Mouse (Mus musculus) 3134 (cell line): ENCODE data around the gene Spaar.

ENCODE experiments used
- DNase-seq: peaks from one replicate; pipeline ENCODE4 v3.0.0-alpha.2; 2011; ENCODE audit warnings: low spot score; ENCODE audit not compliant: insufficient read length; ENCODE audit errors: extremely low read depth

Spaar gene

DNA sequence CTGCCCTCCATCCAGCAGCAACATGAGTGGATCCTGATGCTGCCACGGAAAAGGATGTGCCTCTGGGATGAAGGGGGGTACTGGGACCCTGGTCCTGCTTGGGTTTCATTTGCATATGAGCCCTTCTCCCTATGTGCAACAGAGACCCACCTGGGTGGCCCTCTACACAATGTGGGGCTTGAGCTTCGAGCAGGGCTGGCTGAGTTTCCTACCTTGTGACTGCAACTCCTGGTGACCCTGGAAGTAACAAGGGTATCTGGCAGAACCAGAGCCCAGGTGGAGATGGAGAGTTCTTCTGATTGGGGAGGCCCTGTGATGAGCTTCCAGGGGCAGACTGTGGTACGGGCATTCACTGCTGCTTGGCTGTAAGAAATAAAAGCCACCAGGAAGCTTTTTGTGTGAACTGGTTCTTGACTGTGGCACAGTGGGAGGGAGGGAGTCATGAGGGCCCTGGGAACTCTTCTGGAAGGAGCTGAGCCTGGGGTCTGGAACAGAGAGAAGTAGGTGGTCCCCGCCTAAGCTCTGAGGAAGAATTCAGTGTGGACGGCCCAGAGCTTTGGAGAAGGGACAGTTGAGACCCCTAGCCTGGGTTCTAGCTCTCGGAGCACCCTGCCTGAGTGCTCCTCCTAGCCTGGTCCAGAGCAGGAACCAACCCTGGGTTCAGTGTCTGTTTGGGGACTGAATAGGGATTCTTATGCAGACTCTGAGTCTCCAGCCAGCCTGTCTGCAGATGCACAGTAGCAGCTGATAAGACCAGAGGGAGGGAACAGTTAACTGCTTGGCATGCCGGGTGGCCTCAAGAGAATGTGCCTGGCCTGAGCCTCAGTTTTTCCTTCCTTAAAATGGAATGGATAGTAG, 1.9 kb upstream of the Spaar start:
- DNase-seq, result no peak

DNA sequence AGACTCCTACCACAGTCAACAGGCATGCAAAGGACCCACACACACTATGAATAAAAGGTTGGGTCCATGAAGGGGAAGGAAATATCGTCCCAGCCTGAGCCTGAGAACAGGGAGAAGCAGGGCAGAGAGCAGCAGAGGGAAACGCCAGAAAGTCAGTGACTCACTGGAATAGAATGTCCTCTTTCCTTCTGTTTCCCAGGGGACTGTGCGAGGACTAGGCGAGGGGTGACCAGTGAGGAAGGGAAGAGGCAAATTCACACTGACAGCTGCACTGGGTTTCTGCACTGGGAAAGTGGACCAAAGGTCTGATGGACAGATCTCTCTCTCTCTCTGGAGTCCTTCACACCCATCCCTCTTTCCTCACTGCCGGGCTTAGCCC, 1.3 kb upstream of the Spaar start:
- peak; percentile 79 for DNase-seq

DNA sequence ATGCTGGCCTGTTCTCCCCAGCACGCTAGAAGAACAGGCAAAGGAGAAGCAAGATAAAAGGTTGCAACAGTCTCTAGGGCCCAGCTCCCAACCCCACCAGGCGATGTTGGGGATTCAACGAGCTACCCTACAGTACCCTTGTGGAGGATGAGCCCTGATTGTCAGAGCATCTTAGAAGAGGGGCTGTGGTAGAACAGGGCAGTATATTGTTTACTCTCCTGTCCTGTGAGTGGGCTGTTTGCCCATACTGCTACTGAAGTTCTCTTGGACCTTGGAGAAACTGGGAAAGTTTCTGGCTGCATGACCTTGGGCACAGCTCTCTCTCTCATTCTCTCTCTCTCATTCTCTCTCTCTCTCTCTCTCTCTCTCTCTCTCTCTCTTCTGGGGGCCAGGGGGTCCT, 708 bp upstream of the Spaar start:
- no peak for DNase-seq

DNA sequence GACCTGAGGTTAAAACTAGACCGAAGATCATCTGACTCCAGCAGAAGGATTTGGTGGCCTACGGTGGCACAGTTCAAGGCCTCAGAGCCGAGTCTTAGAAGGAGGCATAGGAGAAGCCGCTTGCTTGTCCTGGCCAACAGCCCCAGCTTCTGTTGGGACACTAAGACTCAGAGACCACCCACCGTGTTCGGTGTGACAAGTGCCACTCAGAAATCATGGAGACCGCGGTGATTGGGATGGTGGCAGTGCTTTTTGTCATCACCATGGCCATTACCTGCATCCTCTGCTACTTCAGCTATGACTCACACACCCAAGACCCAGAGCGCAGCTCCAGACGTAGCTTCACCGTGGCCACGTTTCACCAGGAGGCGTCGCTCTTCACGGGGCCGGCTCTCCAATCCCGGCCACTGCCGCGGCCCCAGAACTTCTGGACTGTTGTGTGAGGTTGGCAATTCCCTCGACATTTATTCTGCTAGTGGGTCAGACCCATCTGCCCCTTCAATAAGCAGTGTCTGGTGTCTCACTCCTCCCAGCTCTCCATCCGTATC, 990 bp downstream of the Spaar start:
- no peak for DNase-seq

DNA sequence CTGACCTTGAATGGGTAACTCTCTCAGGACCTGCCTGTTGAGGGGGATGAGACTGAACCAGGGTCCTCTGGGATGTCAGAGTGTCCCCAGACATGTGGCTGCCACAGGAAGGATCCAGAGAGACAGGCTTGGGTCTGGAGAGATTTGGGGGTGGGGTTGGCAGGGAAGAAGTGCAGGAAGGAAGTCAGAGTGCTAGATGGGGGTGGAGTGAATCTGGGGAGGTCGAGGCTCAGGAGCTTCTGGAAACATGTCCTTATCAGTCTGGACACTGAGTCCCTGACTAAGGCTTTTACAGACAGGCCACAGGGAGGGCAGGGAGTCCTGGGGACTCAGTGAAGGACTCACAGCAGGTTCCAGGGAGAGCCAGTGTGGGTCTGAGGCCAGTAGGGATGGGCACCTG, 2.3 kb downstream of the Spaar start:
- DNase-seq, result no peak

DNA sequence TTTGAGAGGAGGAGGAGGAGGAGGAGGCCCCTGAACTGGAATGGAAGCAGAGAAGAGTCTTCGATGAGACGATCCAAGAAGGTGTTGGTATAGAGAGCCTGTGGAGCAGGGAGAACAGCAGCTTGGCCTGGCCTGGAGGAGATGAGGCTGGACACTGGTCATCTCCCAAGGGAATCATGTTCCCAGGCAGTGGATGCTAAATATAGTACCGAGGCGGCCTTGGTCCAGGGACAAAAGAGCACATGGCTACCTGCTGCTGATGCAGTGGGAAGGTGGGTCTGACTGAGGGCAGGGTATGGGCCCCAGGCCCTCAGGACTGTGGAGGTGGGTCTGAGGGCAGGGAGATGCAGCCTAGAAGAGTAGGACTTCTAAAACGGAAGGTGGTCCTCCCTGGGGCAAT, 3.4 kb downstream of the Spaar start:
- no peak for DNase-seq

DNA sequence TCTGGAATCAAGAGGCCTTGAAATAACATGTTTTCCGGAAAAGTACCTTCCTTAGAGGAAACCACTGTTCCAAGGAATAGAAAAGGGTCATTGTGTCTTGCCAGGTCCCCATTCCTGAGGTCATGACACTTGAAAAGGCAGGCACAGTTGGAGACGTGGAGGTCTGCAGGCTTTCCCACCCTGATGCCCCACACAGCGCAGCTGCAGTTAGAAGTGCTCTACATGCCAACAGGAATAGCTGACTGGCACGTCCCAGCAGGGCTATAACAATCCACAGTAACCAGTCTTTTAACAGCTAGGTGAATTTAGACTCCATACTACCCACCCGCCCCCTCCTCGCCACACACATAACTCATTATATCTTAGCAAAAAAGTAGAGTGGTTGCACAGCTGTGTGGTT, 7.3 kb downstream of the Spaar start:
- no peak for DNase-seq

DNA sequence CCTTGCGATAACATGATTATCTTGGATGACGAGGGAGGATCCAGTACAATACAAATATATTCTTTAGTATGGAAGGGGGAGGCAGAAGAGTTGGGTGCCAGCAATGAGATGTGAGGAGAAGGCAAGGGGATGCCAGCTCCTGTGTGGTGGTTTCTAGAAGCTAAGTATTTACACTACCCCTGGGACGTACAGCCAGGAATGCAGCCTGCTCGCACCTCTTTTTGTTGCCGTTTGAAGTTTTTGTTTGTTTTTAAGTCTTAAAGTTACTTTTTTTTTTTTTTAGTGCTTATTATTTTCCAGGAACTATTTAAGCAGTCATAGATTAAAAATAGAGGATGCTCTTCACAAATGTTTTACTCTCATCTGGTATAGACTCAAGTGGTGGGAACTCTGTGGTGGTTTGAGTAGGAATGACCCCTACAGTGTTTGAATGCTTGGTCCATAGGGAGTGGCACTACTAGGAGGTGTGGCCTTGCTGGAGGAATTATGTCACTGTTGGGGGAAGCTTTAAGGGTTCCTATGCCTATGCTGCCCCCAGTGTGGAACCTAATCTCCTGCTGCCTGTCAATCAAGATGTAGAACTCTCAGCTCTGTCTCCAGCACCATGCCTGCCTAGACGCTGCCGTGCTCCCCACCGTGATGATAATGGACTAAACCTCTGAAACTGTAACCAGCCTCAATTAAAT, 9.3 kb downstream of the Spaar start:
- DNase-seq, result no peak

DNA sequence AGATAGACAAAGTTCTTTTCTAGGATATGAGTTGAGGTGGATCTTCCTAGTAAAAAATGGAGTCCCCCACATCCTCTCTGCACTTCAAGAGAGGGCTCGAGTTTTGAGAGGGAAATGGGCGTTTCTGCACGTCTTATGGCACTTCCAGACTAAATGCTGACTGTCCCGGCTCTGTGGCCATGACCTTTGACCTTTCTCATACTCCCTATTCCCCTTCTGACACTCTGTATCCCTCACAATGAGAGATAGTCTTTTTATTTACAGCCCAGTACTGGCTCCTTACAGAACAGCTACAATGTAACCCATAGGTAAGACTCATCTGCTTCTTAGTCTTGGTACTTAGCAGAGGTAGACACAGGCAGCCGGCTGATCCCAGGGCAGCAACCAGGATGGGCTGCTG, 11.7 kb downstream of the Spaar start:
- DNase-seq, result no peak

DNA sequence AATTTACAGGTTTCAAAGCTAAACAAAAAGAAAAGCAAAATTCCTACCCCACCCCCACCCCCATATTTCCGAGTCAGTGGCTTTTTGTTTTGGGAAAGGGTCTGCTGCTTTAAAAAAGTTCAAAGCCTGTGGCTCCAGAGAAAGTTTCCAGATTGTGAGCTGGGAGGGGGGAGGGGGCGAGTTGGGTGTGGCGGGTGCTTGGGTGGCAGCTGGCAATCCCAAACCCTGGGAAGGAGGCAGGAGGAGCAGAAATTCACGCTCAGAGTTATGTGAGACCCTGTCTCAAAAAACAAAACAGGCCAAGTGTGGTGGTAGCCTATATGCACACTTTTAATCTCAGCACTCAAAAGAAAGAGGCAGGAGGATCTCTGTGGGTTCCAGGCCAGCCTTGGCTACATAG, 12.8 kb downstream of the Spaar start:
- no peak for DNase-seq

DNA sequence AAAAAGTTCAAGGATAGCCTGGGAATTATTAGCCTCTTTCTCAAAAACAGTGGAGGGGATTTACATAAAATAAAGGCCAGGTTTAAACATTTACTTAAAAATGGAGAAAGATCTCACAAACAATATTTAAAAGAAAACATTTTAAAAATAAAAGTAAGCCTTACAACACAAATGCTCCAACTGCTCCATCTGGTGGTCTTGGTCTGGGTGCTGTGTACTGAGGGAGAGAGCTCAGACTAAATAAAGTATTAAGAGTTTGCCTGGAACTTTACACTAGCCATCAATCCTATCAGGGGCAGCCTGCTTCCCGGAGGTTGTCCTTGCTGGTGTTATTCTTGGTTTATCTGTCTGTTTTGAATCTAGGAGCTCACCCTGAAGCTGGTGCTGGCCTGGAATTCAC, 13.3 kb downstream of the Spaar start:
- no peak for DNase-seq

DNA sequence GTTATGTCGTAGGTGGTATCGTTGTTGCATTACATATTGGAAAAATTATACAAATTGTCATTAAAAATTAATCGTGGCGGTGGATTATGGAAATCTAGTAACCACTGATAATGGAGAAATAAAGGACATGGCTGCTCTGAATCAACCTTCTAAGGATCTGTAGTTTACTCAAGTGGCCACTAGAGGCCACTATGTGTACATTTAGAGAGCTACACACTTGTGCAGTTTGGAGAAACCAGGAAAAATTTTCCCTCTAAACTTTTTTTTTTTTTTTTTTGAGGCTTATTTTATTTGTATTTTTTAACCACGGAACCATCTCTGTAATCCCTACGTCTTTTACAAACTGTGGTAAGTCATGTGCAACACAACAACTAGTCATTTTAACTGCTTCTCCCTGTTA, 15.4 kb downstream of the Spaar start:
- no peak for DNase-seq

DNA sequence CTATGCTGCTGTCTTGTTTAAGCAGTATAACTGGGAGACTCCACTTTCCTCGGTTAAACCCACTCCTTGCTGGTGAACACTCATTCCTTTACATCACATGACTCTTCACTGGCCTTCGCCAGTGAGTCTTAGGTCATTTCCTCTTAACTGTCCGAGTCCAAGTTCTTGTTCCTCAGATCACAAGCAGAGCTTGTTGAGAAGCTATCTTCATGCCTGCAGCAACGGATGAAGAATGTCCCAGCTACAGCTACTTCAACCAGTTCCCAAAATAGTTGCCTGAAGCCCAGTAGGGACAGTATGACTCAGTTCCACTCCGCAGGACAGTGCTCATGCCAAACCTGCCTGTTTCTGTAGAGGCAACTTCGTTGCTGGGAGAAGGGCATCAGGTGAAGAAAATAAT, 27.4 kb downstream of the Spaar start:
- DNase-seq, result peak; percentile 64

DNA sequence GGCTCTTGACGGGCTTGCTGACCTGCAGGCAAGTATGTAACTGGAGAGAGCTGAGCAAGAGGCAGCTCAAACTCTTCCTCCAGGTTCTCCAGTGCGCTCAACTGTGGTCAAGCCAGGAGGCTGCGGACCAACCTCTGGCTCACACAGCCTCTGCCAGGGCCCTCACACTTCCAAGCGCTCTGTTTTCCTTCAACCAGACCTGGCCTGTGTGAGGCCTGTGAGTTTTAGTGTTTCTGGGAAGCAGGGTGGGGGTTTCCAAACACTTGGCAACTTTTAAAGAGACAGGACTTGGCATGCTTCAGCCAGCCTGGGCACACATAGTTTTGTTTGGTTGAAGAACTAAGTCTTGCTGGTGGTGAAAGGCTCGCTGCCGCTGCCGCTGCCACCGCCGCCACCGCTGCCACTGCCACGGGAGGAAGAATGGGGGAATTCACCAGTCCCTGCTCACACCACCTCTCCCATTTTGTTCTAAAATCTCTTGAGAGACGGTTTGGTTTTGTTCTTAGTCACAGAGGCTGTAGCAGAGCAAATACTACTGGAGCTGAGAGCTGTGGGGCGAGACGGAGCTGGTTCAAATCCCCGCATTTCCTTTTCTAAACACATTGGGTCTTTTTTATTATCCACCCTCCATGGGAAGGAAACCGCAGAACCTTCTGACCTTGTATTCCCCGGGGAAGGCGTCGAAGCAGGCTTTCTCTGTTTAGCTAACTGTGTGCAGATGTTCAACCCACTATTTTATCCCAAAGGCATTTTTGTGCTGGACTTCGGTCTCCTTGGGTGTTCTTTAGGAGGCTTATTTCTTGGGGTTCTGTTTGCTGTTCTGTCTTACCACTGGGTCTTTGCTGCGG, 30.0 kb downstream of the Spaar start:
- DNase-seq, result peak; percentile 15

DNA sequence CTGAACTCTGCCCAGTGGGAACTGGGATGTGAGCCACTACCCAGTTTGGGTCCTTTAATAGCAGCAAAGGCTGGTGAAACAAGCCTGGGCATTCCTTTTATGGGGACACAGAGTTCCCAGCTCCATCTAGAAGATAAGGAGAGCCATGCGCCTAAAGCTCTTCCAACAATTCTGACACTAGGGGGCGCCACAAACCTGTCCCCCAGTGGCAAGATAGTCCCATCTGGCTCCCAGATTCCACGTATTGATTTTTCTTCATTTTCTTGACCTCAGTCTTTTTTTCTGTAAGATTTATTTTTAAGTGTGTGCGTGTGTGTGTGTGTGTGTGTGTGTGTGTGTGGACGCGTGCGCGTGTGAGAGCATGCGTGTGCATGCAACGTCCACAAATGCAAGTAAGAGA, 30.6 kb downstream of the Spaar start:
- no peak for DNase-seq

DNA sequence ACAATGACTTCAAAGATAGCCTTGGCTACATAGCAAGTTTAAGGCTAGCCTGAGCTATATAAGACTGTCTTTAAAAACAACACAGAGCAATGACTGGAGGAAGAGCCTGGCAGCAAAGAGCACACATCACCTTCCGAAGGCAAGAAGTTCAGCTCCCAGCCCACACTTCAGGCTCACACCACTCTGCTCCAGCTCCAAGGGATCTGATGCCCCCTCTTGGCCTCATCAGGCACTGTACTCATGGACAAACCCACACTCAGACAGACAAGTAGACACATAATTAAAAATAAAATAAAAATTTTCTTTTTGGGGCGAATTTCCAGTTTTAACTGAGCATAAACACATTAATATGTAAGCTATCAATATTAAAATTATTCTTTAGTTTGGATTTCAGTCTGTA, 31.5 kb downstream of the Spaar start:
- no peak for DNase-seq

DNA sequence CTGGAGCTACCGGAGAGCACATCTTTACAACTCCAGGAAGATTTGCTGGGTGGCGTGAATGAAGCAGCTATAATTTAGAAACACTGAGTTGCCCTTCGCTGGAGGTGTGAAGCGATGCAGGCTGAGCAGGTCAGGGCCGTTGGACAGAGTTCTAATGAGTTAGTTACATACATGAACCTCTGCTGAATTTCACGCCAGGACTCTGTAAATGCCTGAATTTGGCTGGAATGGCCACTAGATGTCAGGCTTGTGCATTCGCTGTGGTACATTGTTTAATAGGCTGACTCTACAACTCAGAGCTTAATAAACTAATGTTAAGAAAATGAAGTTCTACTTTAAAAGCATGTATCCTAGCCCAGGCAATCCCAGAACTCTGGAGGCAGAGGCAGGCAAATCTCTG, 33.6 kb downstream of the Spaar start:
- DNase-seq, result peak; percentile 57

DNA sequence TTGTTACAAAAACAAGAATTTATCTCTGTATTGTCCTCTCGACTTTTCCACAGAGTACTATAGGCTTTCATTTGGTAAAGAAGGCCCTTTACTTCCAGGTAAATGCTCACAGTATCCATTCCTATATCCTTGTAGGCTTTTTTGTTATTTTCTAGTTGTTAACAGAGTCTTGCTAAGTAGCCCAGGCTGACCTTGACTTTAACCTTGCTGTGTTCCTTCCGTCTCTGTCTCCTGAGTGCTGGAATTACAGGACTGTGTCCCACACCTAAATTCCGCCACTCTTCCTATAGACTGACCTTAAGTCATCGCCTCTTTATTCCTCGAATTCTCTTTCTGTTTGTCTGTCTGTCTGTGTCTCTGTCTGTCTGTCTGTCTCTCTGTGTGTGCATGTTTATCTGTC, 38.5 kb downstream of the Spaar start:
- no peak for DNase-seq

DNA sequence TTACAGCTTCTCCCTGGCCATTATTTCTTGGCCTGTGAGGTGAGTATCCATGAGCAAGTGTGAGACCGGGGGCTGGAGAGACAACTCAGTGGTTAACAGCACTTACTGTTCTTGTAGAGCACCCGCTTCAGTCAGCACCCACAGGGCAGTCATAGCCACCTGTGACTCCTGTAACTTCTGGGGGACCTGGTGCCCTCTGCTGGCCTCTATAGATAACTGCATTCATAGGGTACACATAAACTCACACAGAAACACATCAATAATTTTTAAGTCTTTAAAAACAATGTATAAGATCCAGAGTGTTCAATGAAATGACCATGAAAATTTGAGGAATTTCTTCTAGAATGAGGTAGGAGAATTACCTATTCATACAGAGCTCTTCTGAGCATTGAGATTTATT, 39.5 kb downstream of the Spaar start:
- DNase-seq, result no peak

DNA sequence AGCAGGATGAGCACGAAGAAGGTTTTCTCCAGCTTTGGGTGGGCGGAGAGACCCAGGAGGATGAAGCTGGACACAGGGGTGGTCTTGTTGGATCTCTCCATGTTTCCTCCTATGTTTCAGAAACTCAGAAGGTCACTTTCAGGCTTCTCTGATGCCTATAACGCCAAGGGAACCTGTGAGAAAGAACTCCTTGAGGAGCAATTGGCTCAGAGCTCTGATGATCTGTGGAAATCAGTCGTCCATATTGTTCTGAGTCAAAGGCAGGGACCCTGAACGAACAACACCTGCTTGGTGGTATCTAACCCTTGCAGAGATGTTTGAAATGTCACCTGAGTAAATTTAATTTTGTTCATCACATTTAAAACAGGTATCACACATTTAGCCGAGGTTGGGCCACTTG, 41.1 kb downstream of the Spaar start, which contains the start of gene Olfr159:
Gene Olfr159, minus strand, starts transcription at position 101 of the 400 bp plus-strand sequence.
- DNase-seq, result no peak

DNA sequence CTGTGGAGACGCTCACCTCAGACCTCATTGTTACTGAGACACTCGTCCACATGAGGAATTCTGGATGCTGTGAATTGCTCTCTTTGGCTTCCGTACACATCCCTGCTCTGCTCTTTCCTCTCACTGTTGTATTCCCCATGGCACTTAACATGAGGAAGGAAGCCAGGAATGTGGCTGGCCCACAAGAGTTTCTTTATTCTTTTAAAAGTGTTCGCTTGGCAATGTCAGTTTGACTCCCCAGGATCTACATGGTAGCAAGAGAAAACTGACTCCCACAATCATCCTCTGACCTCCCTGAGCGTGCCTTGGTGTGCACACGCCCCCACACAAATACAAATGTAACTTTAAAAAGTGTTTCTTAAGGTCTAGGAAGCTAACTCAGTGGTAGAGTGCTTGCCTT, 41.8 kb downstream of the Spaar start:
- no peak for DNase-seq
